Mouse (Mus musculus) midbrain, embryonic 11.5 days (tissue): ENCODE measurements around the gene Adam8. TPM values are rescaled to one million over a fixed set of nuclear protein-coding genes. Genes with fewer than 3 reads are reported as not detected.

Source experiments
- ATAC-seq: fragments of 200-750 bp; cut with Nextera tagmentation; 2 replicates; pipeline ENCODE4 v1.8.0; 2017; ENCODE audit warnings: moderate TSS enrichment, moderate library complexity; ENCODE audit not compliant: low FRiP score
- DNase-seq: peaks from one replicate; pipeline ENCODE4 v3.0.0; 2015; ENCODE audit warnings: low spot score; ENCODE audit errors: missing footprints
- H3K27ac ChIP-seq: fragments of 300-500 bp; sonication (generic); 2 replicates; pipeline ENCODE4 v1.5.1; 2014; ENCODE audit warnings: low read depth, low read length
- H3K27me3 ChIP-seq: fragments of 300-500 bp; sonication (generic); 2 replicates; pipeline ENCODE4 v1.6.1; 2014; ENCODE audit warnings: mild to moderate bottlenecking, low read length, moderate library complexity, mixed read lengths; ENCODE audit not compliant: control insufficient read depth, insufficient read depth
- H3K36me3 ChIP-seq: fragments of 300-500 bp; sonication (generic); 2 replicates; pipeline ENCODE4 v1.6.1; 2014; ENCODE audit warnings: mild to moderate bottlenecking, low read length, moderate library complexity, mixed read lengths; ENCODE audit not compliant: control insufficient read depth, insufficient read depth
- H3K4me1 ChIP-seq: fragments of 300-500 bp; sonication (generic); 2 replicates; pipeline ENCODE4 v1.6.1; 2014; ENCODE audit warnings: low read length; ENCODE audit not compliant: control insufficient read depth, insufficient read depth
- H3K4me2 ChIP-seq: fragments of 300-500 bp; sonication (generic); 2 replicates; pipeline ENCODE4 v1.6.1; 2014; ENCODE audit warnings: mild to moderate bottlenecking, moderate library complexity
- H3K4me3 ChIP-seq: fragments of 300-500 bp; sonication (generic); 2 replicates; pipeline ENCODE4 v1.5.1; 2014; ENCODE audit warnings: low read depth, low read length
- H3K9ac ChIP-seq: fragments of 300-500 bp; sonication (generic); 2 replicates; pipeline ENCODE4 v1.6.1; 2014; ENCODE audit warnings: low read length
- H3K9me3 ChIP-seq: fragments of 300-500 bp; sonication (generic); 2 replicates; pipeline ENCODE4 v1.6.1; 2016; ENCODE audit warnings: low read length; ENCODE audit not compliant: control insufficient read depth
- WGBS: fragments of 180-500 bp; shearing (Covaris S2); extraction: QIAGEN DNeasy Blood & Tissue Kit; methylation state at CpG from one replicate; pipeline ENCODE4 v1.1.7; 2014; 5-methylcytosine and 5-hydroxymethylcytosine counted together
- polyA plus RNA-seq: library from polyadenylated mRNA; unstranded; fragments of >200 nt; fragmentation: Nextera tagmentation; extraction: Ambion mirVana; gene quantifications from 2 replicates; pipeline ENCODE4 v1.2.1, GENCODE M21; 2014

Adam8 gene
- polyA plus RNA-seq, 1 experiment from 2014 or later = 1.8 TPM

DNA sequence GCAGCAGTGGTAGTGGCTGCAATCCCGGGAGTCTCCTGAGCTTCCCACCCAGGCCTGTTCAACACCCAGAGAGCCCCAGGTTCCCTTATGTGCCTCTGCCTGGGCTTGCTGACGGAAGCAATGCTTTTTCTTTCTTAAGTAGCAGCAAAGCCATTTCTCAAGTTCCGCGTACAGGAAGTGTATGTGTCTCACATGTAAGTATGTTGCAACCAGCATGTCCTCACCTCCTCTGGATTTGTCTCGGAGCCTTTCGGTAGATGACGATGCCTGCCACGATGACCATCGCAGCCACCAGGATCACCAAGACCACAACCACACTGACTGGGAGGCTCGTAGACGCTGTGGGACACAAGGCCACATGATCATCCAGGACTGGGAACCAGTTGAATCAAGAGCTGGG lies 7.9 kb downstream of the Adam8 start:
- Histone ChIP-seq H3K27me3 (peaks cover 2% of the 10 kb centered on the region; the same call in 1 of the 2 replicates), H3K4me1 (no peaks in the 10 kb centered on the region), H3K9me3 (no peaks in the 10 kb centered on the region), H3K36me3 (no peaks in the 10 kb centered on the region), H3K9ac (no peak overlapping the region), H3K4me2 (no peak overlapping the region), H3K27ac (no peak overlapping the region), H3K4me3 (no peak overlapping the region)
- ATAC-seq (no peak), DNase-seq (peak; percentile 19)
- 90% methylated on average over 11 of the region's 11 CpGs for WGBS

DNA sequence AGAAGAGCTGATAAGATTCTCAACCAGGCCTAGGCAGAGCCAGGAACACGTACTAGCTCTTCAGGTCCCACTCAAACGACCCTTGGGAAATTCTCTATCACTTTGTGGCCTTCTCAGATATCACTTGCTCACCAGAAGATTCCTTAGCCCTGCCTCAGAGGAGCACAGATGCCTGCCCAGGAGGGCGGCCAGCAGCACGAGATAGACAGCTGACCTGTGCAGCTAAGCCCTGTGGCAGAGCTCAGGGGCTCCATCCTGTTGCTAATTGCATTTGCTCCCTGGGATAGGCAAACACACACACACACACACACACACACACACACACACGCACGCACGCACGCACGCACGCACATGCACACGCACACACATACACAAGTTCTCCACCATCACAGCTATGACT lies 10.3 kb downstream of the Adam8 start:
- ATAC-seq (no peak), DNase-seq (no peak)
- Histone ChIP-seq H3K4me2 (no peak overlapping the region), H3K9ac (no peak overlapping the region), H3K27ac (no peak overlapping the region), H3K9me3 (no peaks in the 10 kb centered on the region), H3K4me1 (peaks cover 7% of the 10 kb centered on the region), H3K4me3 (no peak overlapping the region), H3K27me3 (peaks cover 2% of the 10 kb centered on the region), H3K36me3 (no peaks in the 10 kb centered on the region)
- WGBS = 88% methylated on average over 11 of the region's 11 CpGs

DNA sequence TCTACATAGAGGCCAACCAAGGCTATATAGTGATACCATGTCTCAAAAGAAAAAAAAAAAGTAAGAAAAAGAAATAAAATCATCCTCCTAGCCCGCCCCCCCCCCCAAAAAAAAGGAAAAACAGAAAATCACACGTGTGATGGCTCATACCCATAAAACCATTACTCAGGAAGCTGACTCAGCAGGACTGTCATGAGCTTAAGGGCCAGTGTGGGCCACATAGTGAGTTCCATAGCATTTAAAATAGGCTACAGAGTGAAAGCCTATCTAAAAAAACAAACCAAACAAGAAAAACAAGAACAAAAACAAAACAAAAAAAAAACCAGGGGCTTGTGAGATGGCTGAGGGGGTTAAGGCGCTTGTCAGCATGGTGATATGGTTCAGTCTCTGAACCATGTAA lies 11.6 kb downstream of the Adam8 start:
- no peaks in the 10 kb centered on the region for H3K36me3 ChIP-seq
- whole genome bisulfite sequencing = 57% methylated on average over 3 of the region's 3 CpGs
- H3K4me3 ChIP-seq = no peak overlapping the region
- no peaks in the 10 kb centered on the region for H3K9me3 ChIP-seq
- no peak overlapping the region for H3K27ac ChIP-seq
- DNase-seq (no peak), ATAC-seq (no peak)
- no peak overlapping the region for H3K4me2 ChIP-seq
- peaks cover 2% of the 10 kb centered on the region for H3K27me3 ChIP-seq
- H3K9ac ChIP-seq = no peak overlapping the region
- H3K4me1 ChIP-seq = peaks cover 7% of the 10 kb centered on the region

DNA sequence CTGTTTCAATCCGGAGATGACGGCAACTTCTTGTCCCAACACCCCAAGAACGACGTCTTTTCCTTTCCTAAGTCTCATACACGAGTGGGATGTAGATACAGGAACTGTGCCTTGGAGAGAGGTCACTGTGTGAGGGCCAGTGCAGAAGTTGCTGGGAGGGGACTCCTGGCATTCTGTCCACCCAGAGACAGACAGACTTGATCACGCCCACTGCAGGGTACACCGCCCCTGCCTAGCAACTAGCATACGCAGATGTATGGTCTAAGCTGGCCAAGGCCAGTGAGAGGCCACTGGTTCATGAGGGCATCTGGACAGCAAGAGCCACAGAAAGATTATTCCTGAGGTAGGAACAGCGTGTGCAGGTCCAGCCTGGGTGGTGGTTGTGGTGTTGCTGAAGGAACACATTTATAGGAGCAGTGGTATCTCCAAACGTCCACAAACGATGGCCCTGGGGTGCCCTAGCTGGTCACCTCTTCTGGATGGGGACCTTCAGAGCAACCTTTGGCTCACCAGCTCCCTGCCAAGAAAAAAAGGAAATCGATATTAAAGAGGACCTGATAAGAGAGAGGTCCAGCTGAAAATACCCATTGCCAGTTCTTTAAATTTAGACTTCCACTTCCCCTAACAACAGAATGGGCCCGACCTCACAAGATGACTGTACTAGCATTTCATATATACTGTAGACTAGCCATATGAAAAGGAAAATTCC lies 13.2 kb downstream of the Adam8 start:
- WGBS = 45% methylated on average over 13 of the region's 13 CpGs
- Histone ChIP-seq H3K4me1 (peaks cover 7% of the 10 kb centered on the region), H3K4me2 (peak overlapping the region; percentile 92), H3K27me3 (peaks cover 2% of the 10 kb centered on the region), H3K36me3 (no peaks in the 10 kb centered on the region), H3K27ac (no peak overlapping the region), H3K9me3 (no peaks in the 10 kb centered on the region), H3K4me3 (peak overlapping the region; percentile 61), H3K9ac (peak overlapping the region; percentile 20)
- DNase-seq (peak; percentile 64), ATAC-seq (peak; percentile 67; the same call in 1 of the 2 replicates)

DNA sequence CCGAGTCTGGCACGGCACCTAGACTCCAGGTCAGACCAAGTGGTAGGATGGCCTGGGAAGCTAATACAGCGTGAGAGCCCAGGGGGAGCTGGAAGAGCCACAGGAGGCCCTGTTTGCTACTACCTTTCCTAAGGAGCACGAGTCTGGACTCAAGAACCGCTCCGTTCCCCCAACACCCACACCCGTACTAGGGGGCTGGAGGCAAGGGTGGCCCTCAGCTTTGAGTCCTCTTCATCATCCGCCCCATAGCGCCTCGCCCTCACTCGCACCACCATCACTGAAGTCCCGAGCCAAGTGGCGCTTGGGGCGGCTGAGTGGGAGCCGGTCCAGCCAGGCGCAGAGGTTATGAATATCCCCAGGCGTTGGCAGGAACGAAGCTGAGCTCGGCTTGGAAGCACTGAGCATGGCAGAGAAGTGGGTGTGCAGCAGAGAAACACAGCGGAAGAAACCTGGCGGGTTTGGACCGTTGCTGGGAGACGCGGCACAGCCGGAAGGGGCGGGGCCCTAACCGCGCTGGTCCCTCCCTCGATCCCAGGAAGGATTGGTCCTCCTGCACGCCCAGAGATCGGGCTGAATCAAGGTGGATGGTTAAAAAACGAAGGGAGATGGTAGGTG lies 14.0 kb downstream of the Adam8 start, which contains the start of gene 6430531B16Rik:
Gene 6430531B16Rik, minus strand, starts transcription at position 478 of the 615 bp plus-strand sequence.
- Histone ChIP-seq H3K27ac (no peak within 1 kb of the TSS), H3K4me2 (peak within 1 kb of the TSS; percentile 92)
- WGBS = 4% methylated on average over 32 of the region's 32 CpGs

DNA sequence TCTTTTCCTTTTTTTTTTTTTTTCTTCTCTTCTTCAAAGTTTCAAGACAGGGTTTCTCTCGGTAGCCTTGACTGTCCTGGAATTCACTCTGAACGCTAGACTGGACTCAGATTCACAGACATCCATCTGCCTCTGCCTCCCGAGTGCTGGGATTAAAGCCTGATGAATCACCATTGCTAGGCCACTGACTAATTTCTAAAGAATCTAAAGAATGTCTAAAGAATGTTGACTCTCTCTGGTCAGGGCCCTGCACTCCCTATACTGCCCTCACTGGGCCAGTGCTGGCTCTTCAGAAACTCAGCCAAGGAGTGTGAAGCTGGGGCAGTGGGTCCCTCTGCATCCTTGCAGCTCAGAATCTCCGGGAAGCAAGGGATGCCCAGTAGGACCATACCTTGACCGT lies 16.9 kb downstream of the Adam8 start:
- ATAC-seq = no peak
- no peak overlapping the region for H3K4me3 ChIP-seq
- H3K9me3 ChIP-seq = no peaks in the 10 kb centered on the region
- peaks cover 2% of the 10 kb centered on the region for H3K27me3 ChIP-seq
- no peaks in the 10 kb centered on the region for H3K36me3 ChIP-seq
- no peak overlapping the region for H3K9ac ChIP-seq
- 54% methylated on average over 5 of the region's 5 CpGs for WGBS
- H3K4me1 ChIP-seq = peaks cover 7% of the 10 kb centered on the region
- no peak overlapping the region for H3K27ac ChIP-seq
- no peak overlapping the region for H3K4me2 ChIP-seq
- DNase-seq = peak; percentile 8

More for the DNA sequence above, 14.0 kb downstream of the Adam8 start, which contains the start of gene 6430531B16Rik:
- Histone ChIP-seq H3K27me3 (peaks cover 2% of the 10 kb centered on the region), H3K9ac (peak within 1 kb of the TSS; percentile 69), H3K36me3 (no peaks in the 10 kb centered on the region), H3K9me3 (no peaks in the 10 kb centered on the region), H3K4me3 (peak within 1 kb of the TSS; percentile 61), H3K4me1 (peaks cover 7% of the 10 kb centered on the region)
- ATAC-seq (peak; percentile 94), DNase-seq (peak; percentile 98)

DNA sequence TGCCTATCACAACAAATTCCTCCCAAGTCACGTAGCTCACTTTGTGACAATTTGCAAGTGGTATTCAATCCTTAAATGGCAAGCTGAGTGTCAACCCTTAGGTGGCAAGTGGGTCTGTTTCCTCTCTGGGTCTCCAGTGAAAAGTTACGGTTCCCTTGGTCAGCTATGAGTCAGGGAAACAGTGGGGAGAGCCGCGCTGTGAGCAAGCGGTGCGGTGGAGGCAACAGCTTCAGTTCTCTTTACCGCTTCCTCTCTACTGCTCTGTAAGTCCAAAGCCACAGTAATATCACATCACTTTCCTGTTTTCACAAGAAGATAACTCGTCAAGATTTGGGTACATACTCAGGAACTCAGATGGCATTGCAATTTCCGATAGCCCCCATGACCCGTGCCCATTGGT lies 18.1 kb downstream of the Adam8 start:
- WGBS = 91% methylated on average over 10 of the region's 10 CpGs
- peak; percentile 49 for DNase-seq
- no peaks in the 10 kb centered on the region for H3K36me3 ChIP-seq
- no peak overlapping the region for H3K4me3 ChIP-seq
- H3K4me2 ChIP-seq = no peak overlapping the region
- H3K9ac ChIP-seq = no peak overlapping the region
- H3K27me3 ChIP-seq = no peaks in the 10 kb centered on the region; the same call in 1 of the 2 replicates
- peaks cover 7% of the 10 kb centered on the region for H3K4me1 ChIP-seq
- no peak overlapping the region for H3K27ac ChIP-seq
- no peak for ATAC-seq
- H3K9me3 ChIP-seq = no peaks in the 10 kb centered on the region

DNA sequence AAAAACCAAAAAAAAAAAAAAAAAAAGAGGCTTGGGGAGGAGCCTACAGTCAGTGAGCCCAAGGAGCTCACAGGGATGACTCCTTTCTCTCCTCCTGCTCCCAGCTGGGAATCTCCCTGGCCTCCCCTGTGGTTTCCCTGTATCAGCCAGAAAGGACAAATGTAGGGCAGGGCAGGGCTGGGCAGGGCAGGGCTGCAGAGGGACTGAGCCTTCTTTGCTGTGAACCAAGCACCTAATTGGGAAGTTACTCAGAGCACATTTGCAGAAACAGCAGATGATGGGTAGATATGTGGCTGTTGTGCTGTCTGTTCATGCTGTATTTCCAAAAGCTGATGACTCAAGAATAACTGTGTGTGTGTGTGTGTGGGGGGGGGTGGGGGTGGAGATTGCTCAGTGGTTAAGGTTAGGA lies 19.4 kb downstream of the Adam8 start:
- peaks cover 2% of the 10 kb centered on the region; the same call in 1 of the 2 replicates for H3K27me3 ChIP-seq
- no peaks in the 10 kb centered on the region for H3K36me3 ChIP-seq
- H3K9me3 ChIP-seq = no peaks in the 10 kb centered on the region
- H3K4me1 ChIP-seq = no peaks in the 10 kb centered on the region; the same call in 1 of the 2 replicates
- no peak overlapping the region for H3K4me3 ChIP-seq
- DNase-seq (no peak), ATAC-seq (no peak)
- no peak overlapping the region for H3K4me2 ChIP-seq
- no peak overlapping the region for H3K9ac ChIP-seq
- H3K27ac ChIP-seq = no peak overlapping the region

DNA sequence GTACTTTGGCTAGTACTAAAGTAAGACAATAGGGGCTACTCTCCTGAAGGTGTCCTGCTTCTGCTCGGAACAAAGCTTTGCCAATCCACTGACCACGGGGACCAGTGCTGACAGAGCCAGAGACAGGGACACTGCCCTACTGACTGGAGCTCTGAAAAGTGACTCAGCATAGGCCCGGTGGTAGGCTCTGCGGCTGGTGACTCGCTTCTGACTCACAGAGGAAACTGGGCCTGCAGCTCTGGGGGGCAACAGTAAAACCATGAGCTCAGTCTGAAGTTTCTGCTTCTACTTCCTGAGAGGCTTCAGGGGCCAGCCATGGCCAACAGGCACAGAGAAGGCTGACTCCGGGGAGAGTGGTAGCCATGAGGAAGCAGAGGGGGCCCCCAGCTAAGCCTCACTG lies 20.9 kb downstream of the Adam8 start:
- Histone ChIP-seq H3K4me1 (no peaks in the 10 kb centered on the region), H3K27me3 (peaks cover 2% of the 10 kb centered on the region; the same call in 1 of the 2 replicates), H3K36me3 (no peaks in the 10 kb centered on the region), H3K4me2 (no peak overlapping the region), H3K9me3 (no peaks in the 10 kb centered on the region), H3K9ac (no peak overlapping the region), H3K4me3 (no peak overlapping the region), H3K27ac (no peak overlapping the region)
- DNase-seq = peak; percentile 71
- ATAC-seq = no peak
- WGBS = 59% methylated on average over 6 of the region's 6 CpGs
